Mouse (Mus musculus): ENCODE data around the gene Plppr2. TPM values are rescaled to one million over a fixed set of nuclear protein-coding genes. Genes with fewer than 3 reads are reported as not detected.
A peak's percentile ranks its signal among the peaks of the same experiment; 100 is the strongest.

The Plppr2 gene
- polyA plus RNA-seq, 1 experiment from 2014 or later = 9.3 TPM

- Histone ChIP-seq H3K36me3 (no peaks in the 10 kb centered on the region), H3K9ac (replicated peaks) (no peak overlapping the region), H3K4me2 (no peak overlapping the region), H3K4me1 (replicated peaks) (peaks cover 8% of the 10 kb centered on the region), H3K27me3 (peaks cover 57% of the 10 kb centered on the region), H3K9me3 (no peaks in the 10 kb centered on the region), H3K27ac (no peak overlapping the region), H3K4me3 (replicated peaks) (no peak overlapping the region)
- no peak for ATAC-seq (ENCODE audit: insufficient number of reproducible peaks, insufficient read depth, low FRiP score, low TSS enrichment, low read depth)
- 68% methylated on average over 6 of the region's 6 CpGs for WGBS
These were observed 12.0 kb downstream of the Plppr2 start for GRCm38 (mm10) chr9:21948790-21949189.

GRCm38 (mm10) chr9:21950322-21950721 is 13.5 kb downstream of the Plppr2 start:
- Histone ChIP-seq H3K4me2 (no peak overlapping the region), H3K9me3 (no peaks in the 10 kb centered on the region), H3K9ac (replicated peaks) (no peak overlapping the region), H3K4me3 (replicated peaks) (no peak overlapping the region), H3K4me1 (replicated peaks) (peaks cover 8% of the 10 kb centered on the region), H3K27me3 (peaks cover 43% of the 10 kb centered on the region), H3K27ac (no peak overlapping the region), H3K36me3 (no peaks in the 10 kb centered on the region)
- no peak for ATAC-seq (ENCODE audit: insufficient number of reproducible peaks, insufficient read depth, low FRiP score, low TSS enrichment, low read depth)
- 17% methylated on average over 11 of the region's 11 CpGs for WGBS

- no peaks in the 10 kb centered on the region for H3K36me3 ChIP-seq
- H3K27me3 ChIP-seq = peaks cover 27% of the 10 kb centered on the region
- no peak for ATAC-seq (ENCODE audit: insufficient number of reproducible peaks, insufficient read depth, low FRiP score, low TSS enrichment, low read depth)
- H3K4me1 ChIP-seq (replicated peaks) = peaks cover 14% of the 10 kb centered on the region
- H3K4me2 ChIP-seq = no peak overlapping the region
- no peak overlapping the region for H3K4me3 ChIP-seq (replicated peaks)
- 78% methylated on average over 3 of the region's 3 CpGs for WGBS
- H3K27ac ChIP-seq = no peak overlapping the region
- H3K9me3 ChIP-seq = no peaks in the 10 kb centered on the region
- no peak overlapping the region for H3K9ac ChIP-seq (replicated peaks)
These were observed 15.1 kb downstream of the Plppr2 start for GRCm38 (mm10) chr9:21951977-21952376.

GRCm38 (mm10) chr9:21953600-21953999 is 16.8 kb downstream of the Plppr2 start:
- H3K4me1 ChIP-seq (replicated peaks) = peaks cover 6% of the 10 kb centered on the region
- ATAC-seq (ENCODE audit: insufficient number of reproducible peaks, insufficient read depth, low FRiP score, low TSS enrichment, low read depth) = no peak
- H3K9me3 ChIP-seq = no peaks in the 10 kb centered on the region
- no peak overlapping the region for H3K4me3 ChIP-seq (replicated peaks)
- 13% methylated on average over 3 of the region's 3 CpGs for WGBS
- no peaks in the 10 kb centered on the region for H3K36me3 ChIP-seq
- H3K4me2 ChIP-seq = no peak overlapping the region
- no peak overlapping the region for H3K27ac ChIP-seq
- H3K27me3 ChIP-seq = peaks cover 15% of the 10 kb centered on the region
- H3K9ac ChIP-seq (replicated peaks) = no peak overlapping the region

GRCm38 (mm10) chr9:21954635-21955034 is 17.8 kb downstream of the Plppr2 start:
- no peak for ATAC-seq (ENCODE audit: insufficient number of reproducible peaks, insufficient read depth, low FRiP score, low TSS enrichment, low read depth)
- Histone ChIP-seq H3K4me3 (replicated peaks) (no peak overlapping the region), H3K36me3 (no peaks in the 10 kb centered on the region), H3K27ac (no peak overlapping the region), H3K27me3 (peaks cover 15% of the 10 kb centered on the region), H3K9me3 (no peaks in the 10 kb centered on the region), H3K4me1 (replicated peaks) (peaks cover 6% of the 10 kb centered on the region), H3K9ac (replicated peaks) (no peak overlapping the region), H3K4me2 (peak overlapping the region; percentile 64; the same call in 1 of the 2 replicates)
- WGBS = 85% methylated on average over 3 of the region's 3 CpGs

GRCm38 (mm10) chr9:21955225-21955569 is 18.4 kb downstream of the Plppr2 start:
- no peaks in the 10 kb centered on the region for H3K36me3 ChIP-seq
- no peaks in the 10 kb centered on the region for H3K9me3 ChIP-seq
- 2% methylated on average over 18 of the region's 18 CpGs for whole genome bisulfite sequencing
- H3K9ac ChIP-seq (replicated peaks) = no peak overlapping the region; the same call in 1 of the 2 replicates
- peaks cover 6% of the 10 kb centered on the region for H3K4me1 ChIP-seq (replicated peaks)
- H3K27ac ChIP-seq = peak overlapping the region; percentile 64; the same call in 1 of the 2 replicates
- H3K27me3 ChIP-seq = peaks cover 18% of the 10 kb centered on the region
- peak overlapping the region; percentile 64 for H3K4me2 ChIP-seq
- H3K4me3 ChIP-seq (replicated peaks) = peak overlapping the region; percentile 70
- peak; percentile 61 for ATAC-seq (ENCODE audit: insufficient number of reproducible peaks, insufficient read depth, low FRiP score, low TSS enrichment, low read depth)

GRCm38 (mm10) chr9:21955570-21956281 is 18.9 kb downstream of the Plppr2 start, which contains the start of gene Swsap1:
Gene Swsap1, plus strand, starts transcription at chr9:21955755.
- peaks cover 24% of the 10 kb centered on the region for H3K27me3 ChIP-seq
- H3K4me2 ChIP-seq = peak within 1 kb of the TSS; percentile 67
- under 1% methylated on average over 54 of the region's 54 CpGs for WGBS
- peak; percentile 97 for ATAC-seq (ENCODE audit: insufficient number of reproducible peaks, insufficient read depth, low FRiP score, low TSS enrichment, low read depth)
- peaks cover 9% of the 10 kb centered on the region for H3K4me1 ChIP-seq (replicated peaks)
- H3K9me3 ChIP-seq = no peaks in the 10 kb centered on the region
- H3K4me3 ChIP-seq (replicated peaks) = peak within 1 kb of the TSS; percentile 70
- no peaks in the 10 kb centered on the region for H3K36me3 ChIP-seq
- H3K27ac ChIP-seq = peak within 1 kb of the TSS; percentile 90
- peak within 1 kb of the TSS; percentile 75 for H3K9ac ChIP-seq (replicated peaks)

GRCm38 (mm10) chr9:21958372-21958771 is 21.5 kb downstream of the Plppr2 start:
- Histone ChIP-seq H3K27me3 (peaks cover 50% of the 10 kb centered on the region), H3K27ac (no peak overlapping the region), H3K9ac (replicated peaks) (no peak overlapping the region), H3K4me3 (replicated peaks) (no peak overlapping the region), H3K4me1 (replicated peaks) (peaks cover 35% of the 10 kb centered on the region), H3K36me3 (no peaks in the 10 kb centered on the region), H3K9me3 (no peaks in the 10 kb centered on the region), H3K4me2 (no peak overlapping the region)
- ATAC-seq (ENCODE audit: insufficient number of reproducible peaks, insufficient read depth, low FRiP score, low TSS enrichment, low read depth) = no peak
- WGBS = 78% methylated on average over 5 of the region's 5 CpGs

GRCm38 (mm10) chr9:21959244-21959643 is 22.4 kb downstream of the Plppr2 start:
- Histone ChIP-seq H3K4me1 (replicated peaks) (peaks cover 36% of the 10 kb centered on the region), H3K9ac (replicated peaks) (no peak overlapping the region), H3K27ac (no peak overlapping the region), H3K4me3 (replicated peaks) (no peak overlapping the region), H3K4me2 (no peak overlapping the region), H3K36me3 (no peaks in the 10 kb centered on the region), H3K9me3 (no peaks in the 10 kb centered on the region), H3K27me3 (peaks cover 59% of the 10 kb centered on the region)
- ATAC-seq (ENCODE audit: insufficient number of reproducible peaks, insufficient read depth, low FRiP score, low TSS enrichment, low read depth) = no peak
- 82% methylated on average over 7 of the region's 7 CpGs for WGBS

GRCm38 (mm10) chr9:21960135-21960534 is 23.3 kb downstream of the Plppr2 start:
- peak overlapping the region; percentile 3; the same call in 1 of the 2 replicates for H3K4me2 ChIP-seq
- H3K9me3 ChIP-seq = no peaks in the 10 kb centered on the region
- no peak overlapping the region for H3K27ac ChIP-seq
- WGBS = 41% methylated on average over 9 of the region's 9 CpGs
- no peaks in the 10 kb centered on the region for H3K36me3 ChIP-seq
- H3K4me1 ChIP-seq (replicated peaks) = peaks cover 36% of the 10 kb centered on the region
- H3K27me3 ChIP-seq = peaks cover 60% of the 10 kb centered on the region
- no peak for ATAC-seq (ENCODE audit: insufficient number of reproducible peaks, insufficient read depth, low FRiP score, low TSS enrichment, low read depth)
- H3K4me3 ChIP-seq (replicated peaks) = peak overlapping the region; percentile 0; the same call in 1 of the 2 replicates
- no peak overlapping the region for H3K9ac ChIP-seq (replicated peaks)

- no peaks in the 10 kb centered on the region for H3K36me3 ChIP-seq
- no peaks in the 10 kb centered on the region for H3K9me3 ChIP-seq
- no peak for ATAC-seq (ENCODE audit: insufficient number of reproducible peaks, insufficient read depth, low FRiP score, low TSS enrichment, low read depth)
- peak overlapping the region; percentile 30; the same call in 1 of the 2 replicates for H3K4me2 ChIP-seq
- H3K4me1 ChIP-seq (replicated peaks) = peaks cover 36% of the 10 kb centered on the region
- H3K9ac ChIP-seq (replicated peaks) = no peak overlapping the region
- 9% methylated on average over 26 of the region's 26 CpGs for WGBS
- peak overlapping the region; percentile 0 for H3K4me3 ChIP-seq (replicated peaks)
- no peak overlapping the region for H3K27ac ChIP-seq
- H3K27me3 ChIP-seq = peaks cover 60% of the 10 kb centered on the region
These were observed 23.9 kb downstream of the Plppr2 start for GRCm38 (mm10) chr9:21960558-21961208.

All from limb, embryonic 12.5 days (tissue).